Mouse (Mus musculus): ENCODE results near the gene Gm17428. TPM values are rescaled to one million over a fixed set of nuclear protein-coding genes. Genes with fewer than 3 reads are reported as not detected.
"Not testable (repeated sequence)": the region's sequence is repeated elsewhere in the genome, so short reads cannot be mapped to it uniquely, and the experiment has no call there.

Gm17428 gene
- polyA plus RNA-seq, 1 experiment = not detected

GRCm38 (mm10) chr14:54974068-54974791 lies 2.5 kb upstream of the Gm17428 start:
- Histone ChIP-seq H3K4me3 (replicated peaks; ENCODE audit: extremely low read depth, low read depth, low read length) (no peak overlapping the region), H3K4me1 (ENCODE audit: control insufficient read depth, insufficient read depth, low read length) (no peaks in the 10 kb centered on the region)
- DNase-seq = no peak
- TF ChIP-seq POLR2A (IDR thresholded peaks at IDR 0.05; ENCODE audit: borderline replicate concordance, extremely low read depth, low read depth, low read length) = no peak
- TF ChIP-seq CTCF (IDR thresholded peaks at IDR 0.05; ENCODE audit: insufficient read depth, low read length) = no peak
- WGBS = 79% methylated on average over 6 of the region's 6 CpGs

DNA sequence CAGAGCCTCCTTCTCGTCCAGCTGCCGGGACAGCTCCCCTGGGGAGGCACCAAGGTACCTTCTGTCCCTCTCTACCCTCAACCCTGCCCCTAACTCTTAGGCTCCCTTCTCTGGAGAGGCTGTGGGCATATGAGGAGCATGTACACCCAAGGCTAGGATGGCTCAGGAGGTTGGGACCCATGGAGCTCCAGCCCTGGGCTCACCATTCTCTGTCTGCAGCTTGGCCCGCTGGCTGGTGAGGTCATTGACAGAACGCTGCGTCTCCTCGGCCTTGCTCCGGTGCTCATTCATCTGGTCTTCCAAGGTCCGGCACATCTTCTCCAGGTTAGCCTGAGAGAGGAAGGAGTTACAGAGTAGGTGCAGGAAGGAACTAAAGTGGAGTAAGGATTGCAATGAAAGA lies 1.9 kb downstream of the Gm17428 start:
- Histone ChIP-seq H3K4me3 (replicated peaks; ENCODE audit: extremely low read depth, low read depth, low read length) (no peak overlapping the region), H3K4me1 (ENCODE audit: control insufficient read depth, insufficient read depth, low read length) (no peaks in the 10 kb centered on the region)
- 87% methylated on average over 8 of the region's 8 CpGs for WGBS
- TF ChIP-seq CTCF (IDR thresholded peaks at IDR 0.05; ENCODE audit: insufficient read depth, low read length) (no peak), POLR2A (IDR thresholded peaks at IDR 0.05; ENCODE audit: borderline replicate concordance, extremely low read depth, low read depth, low read length) (no peak)
- DNase-seq = no peak

GRCm38 (mm10) chr14:54981934-54982333 lies 5.2 kb downstream of the Gm17428 start:
- 92% methylated on average over 7 of the region's 7 CpGs for WGBS
- no peak for TF ChIP-seq CTCF (IDR thresholded peaks at IDR 0.05; ENCODE audit: insufficient read depth, low read length)
- no peak for TF ChIP-seq POLR2A (IDR thresholded peaks at IDR 0.05; ENCODE audit: borderline replicate concordance, extremely low read depth, low read depth, low read length)
- no peak overlapping the region for H3K4me3 ChIP-seq (replicated peaks; ENCODE audit: extremely low read depth, low read depth, low read length)
- DNase-seq = no peak
- H3K4me1 ChIP-seq (ENCODE audit: control insufficient read depth, insufficient read depth, low read length) = no peaks in the 10 kb centered on the region

DNA sequence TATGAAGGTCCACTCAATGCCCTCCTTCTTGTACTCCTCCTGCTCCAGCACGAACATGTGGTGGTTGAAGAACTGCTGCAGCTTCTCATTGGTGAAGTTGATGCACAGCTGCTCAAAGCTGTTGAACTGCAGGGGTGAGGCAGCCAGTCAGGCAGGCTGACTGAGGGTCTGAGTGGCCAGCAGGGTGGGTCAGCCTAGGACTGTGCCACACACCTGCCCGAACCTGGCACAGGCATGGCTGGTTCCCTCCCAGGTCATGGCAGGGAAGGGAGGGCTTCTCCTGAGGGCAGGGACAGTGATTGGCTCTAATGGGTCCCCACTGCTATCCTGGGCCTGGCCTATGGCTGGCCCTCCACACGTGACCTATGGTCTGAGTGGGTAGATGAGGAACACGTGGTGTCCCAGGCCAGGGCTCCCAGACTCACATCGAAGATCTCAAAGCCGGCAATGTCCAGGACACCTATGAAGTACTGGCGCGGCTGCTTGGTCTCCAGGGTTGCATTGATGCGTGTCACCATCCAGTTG lies 11.7 kb downstream of the Gm17428 start:
- H3K4me3 ChIP-seq (replicated peaks; ENCODE audit: extremely low read depth, low read depth, low read length); DNase-seq; H3K4me1 ChIP-seq (ENCODE audit: control insufficient read depth, insufficient read depth, low read length): not testable (repeated sequence)
- 89% methylated on average over 9 of the region's 9 CpGs for WGBS

DNA sequence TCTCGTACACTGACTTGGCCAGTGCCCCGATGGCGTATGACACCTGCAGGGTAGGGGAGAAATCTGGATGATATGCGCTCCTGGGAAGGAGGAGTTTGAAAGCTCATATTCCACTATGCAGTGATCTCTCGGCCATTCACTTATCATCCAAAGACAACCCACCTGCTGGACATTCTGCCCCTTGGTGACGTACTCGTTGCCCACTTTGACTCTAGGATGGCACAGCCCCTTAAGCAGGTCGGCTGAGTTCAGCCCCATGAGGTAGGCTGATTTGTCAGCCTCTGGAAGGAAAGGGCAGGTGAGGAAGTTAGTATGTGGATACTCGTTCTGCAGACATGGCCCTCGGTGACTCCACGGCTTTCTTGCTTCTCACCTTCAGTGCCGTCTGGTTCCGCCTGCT lies 12.1 kb downstream of the Gm17428 start:
- Histone ChIP-seq H3K4me3 (replicated peaks; ENCODE audit: extremely low read depth, low read depth, low read length) (no peak overlapping the region), H3K4me1 (ENCODE audit: control insufficient read depth, insufficient read depth, low read length) (no peaks in the 10 kb centered on the region)
- TF ChIP-seq CTCF (IDR thresholded peaks at IDR 0.05; ENCODE audit: insufficient read depth, low read length) (no peak), POLR2A (IDR thresholded peaks at IDR 0.05; ENCODE audit: borderline replicate concordance, extremely low read depth, low read depth, low read length) (no peak)
- DNase-seq = no peak
- 85% methylated on average over 13 of the region's 13 CpGs for WGBS

GRCm38 (mm10) chr14:54989886-54990441 lies 13.2 kb downstream of the Gm17428 start:
- TF ChIP-seq POLR2A (IDR thresholded peaks at IDR 0.05; ENCODE audit: borderline replicate concordance, extremely low read depth, low read depth, low read length) = no peak
- TF ChIP-seq CTCF (IDR thresholded peaks at IDR 0.05; ENCODE audit: insufficient read depth, low read length) = no peak
- WGBS = 71% methylated on average over 8 of the region's 8 CpGs
- Histone ChIP-seq H3K4me1 (ENCODE audit: control insufficient read depth, insufficient read depth, low read length) (no peaks in the 10 kb centered on the region), H3K4me3 (replicated peaks; ENCODE audit: extremely low read depth, low read depth, low read length) (no peak overlapping the region)
- DNase-seq = no peak

- WGBS = 86% methylated on average over 10 of the region's 10 CpGs
- TF ChIP-seq POLR2A (IDR thresholded peaks at IDR 0.05; ENCODE audit: borderline replicate concordance, extremely low read depth, low read depth, low read length) (no peak), CTCF (IDR thresholded peaks at IDR 0.05; ENCODE audit: insufficient read depth, low read length) (no peak)
- no peak for DNase-seq
- Histone ChIP-seq H3K4me3 (replicated peaks; ENCODE audit: extremely low read depth, low read depth, low read length) (no peak overlapping the region), H3K4me1 (ENCODE audit: control insufficient read depth, insufficient read depth, low read length) (no peaks in the 10 kb centered on the region)
Observed at GRCm38 (mm10) chr14:54992196-54992595, 15.5 kb downstream of the Gm17428 start.

- Histone ChIP-seq H3K4me3 (replicated peaks; ENCODE audit: extremely low read depth, low read depth, low read length) (no peak overlapping the region), H3K4me1 (ENCODE audit: control insufficient read depth, insufficient read depth, low read length) (no peaks in the 10 kb centered on the region)
- TF ChIP-seq POLR2A (IDR thresholded peaks at IDR 0.05; ENCODE audit: borderline replicate concordance, extremely low read depth, low read depth, low read length) = no peak
- no peak for TF ChIP-seq CTCF (IDR thresholded peaks at IDR 0.05; ENCODE audit: insufficient read depth, low read length)
- no peak for DNase-seq
- WGBS = 41% methylated on average over 10 of the region's 10 CpGs
Observed at GRCm38 (mm10) chr14:54993636-54994035, 16.9 kb downstream of the Gm17428 start.

DNA sequence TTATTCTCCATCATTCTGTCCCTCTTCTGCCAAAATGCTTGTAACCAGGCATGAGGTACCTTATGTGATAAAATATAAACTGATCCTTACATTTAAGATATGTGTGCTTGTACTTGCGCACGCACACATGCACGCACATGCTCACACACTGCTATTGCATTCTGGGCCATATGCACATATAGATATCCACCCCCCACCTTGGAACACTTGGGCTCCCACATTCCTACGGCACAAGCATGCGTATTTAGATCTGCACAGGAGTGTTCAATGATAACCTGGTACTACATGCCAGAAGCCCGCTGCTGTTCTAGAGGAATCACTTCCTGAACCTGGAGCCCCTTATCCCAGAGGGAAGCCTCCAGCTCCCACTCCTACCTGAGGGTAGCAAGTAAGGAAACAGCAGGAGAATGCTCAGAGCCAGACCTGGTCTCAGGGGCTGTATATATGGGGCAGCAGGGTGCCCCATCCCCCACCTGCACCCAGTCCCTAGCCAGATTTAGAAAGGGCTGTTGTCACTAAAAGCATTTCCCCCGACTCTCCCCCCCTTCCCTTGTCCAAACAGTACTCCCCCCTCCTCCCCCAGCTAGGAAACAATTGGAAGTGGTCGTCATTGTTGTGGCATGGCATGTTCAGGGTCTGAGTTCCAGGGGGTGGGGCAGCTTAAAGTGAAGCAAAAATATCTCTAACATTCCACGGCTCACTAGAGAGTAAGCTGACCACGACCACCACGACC lies 17.6 kb downstream of the Gm17428 start, which contains the start of gene Myh7:
Gene Myh7 (minus strand): TSS at position 491 of the 733 bp plus-strand sequence.
- TF ChIP-seq POLR2A (IDR thresholded peaks at IDR 0.05; ENCODE audit: borderline replicate concordance, extremely low read depth, low read depth, low read length) (no peak), CTCF (IDR thresholded peaks at IDR 0.05; ENCODE audit: insufficient read depth, low read length) (no peak)
- Histone ChIP-seq H3K4me3 (replicated peaks; ENCODE audit: extremely low read depth, low read depth, low read length) (no peak within 1 kb of the TSS), H3K4me1 (ENCODE audit: control insufficient read depth, insufficient read depth, low read length) (no peaks in the 10 kb centered on the region)
- no peak for DNase-seq
- WGBS = 43% methylated on average over 11 of the region's 11 CpGs

- DNase-seq = no peak
Observed at GRCm38 (mm10) chr14:54994869-54995186, 18.1 kb downstream of the Gm17428 start.

More at GRCm38 (mm10) chr14:54994869-54995186, 18.1 kb downstream of the Gm17428 start:
- no peaks in the 10 kb centered on the region for H3K4me1 ChIP-seq (ENCODE audit: control insufficient read depth, insufficient read depth, low read length)
- H3K4me3 ChIP-seq (replicated peaks; ENCODE audit: extremely low read depth, low read depth, low read length) = no peak overlapping the region
- TF ChIP-seq POLR2A (IDR thresholded peaks at IDR 0.05; ENCODE audit: borderline replicate concordance, extremely low read depth, low read depth, low read length) (no peak), CTCF (IDR thresholded peaks at IDR 0.05; ENCODE audit: insufficient read depth, low read length) (no peak)
